Mouse (Mus musculus) cerebellum, postnatal 25 days (tissue): Measurements from ENCODE around the gene Wwtr1.
A peak's percentile ranks its signal among the peaks of the same experiment; 100 is the strongest.

Source experiments
- DNase-seq, 2 experiments: peaks; one replicate each; pipeline ENCODE4 v3.0.0; 2021; ENCODE audit warnings: mixed read lengths in 2 of 2

Gene Wwtr1

GRCm38 (mm10) chr3:57511816-57512586 lies 63.7 kb downstream of the Wwtr1 start:
- DNase-seq = no peak

- DNase-seq = no peak
Observed at GRCm38 (mm10) chr3:57509945-57510675, 65.6 kb downstream of the Wwtr1 start.

- peak; percentile 23 to 56 for DNase-seq
Observed at GRCm38 (mm10) chr3:57505991-57506390, 69.7 kb downstream of the Wwtr1 start.

DNA sequence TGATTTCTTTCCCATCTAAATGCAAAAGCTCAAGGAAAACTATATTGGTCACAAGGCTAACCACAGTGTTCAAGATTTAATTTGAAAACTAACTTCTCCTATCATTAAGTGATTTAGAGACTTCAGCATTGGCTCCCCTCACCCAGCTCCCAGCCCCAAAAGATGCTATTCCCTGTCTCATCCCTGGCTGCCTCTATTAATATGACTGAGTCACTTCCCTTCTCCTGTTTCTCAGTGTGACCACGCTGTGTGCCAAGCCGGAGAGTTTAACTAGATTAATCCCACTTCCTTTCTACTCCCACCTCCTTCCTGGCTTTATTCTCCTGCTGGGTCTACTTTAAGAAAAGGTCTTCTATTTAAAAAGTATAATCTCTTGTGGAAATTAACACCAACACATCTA lies 71.0 kb downstream of the Wwtr1 start:
- DNase-seq = no peak

GRCm38 (mm10) chr3:57501596-57502220 lies 74.0 kb downstream of the Wwtr1 start:
- DNase-seq = no peak

- no peak for DNase-seq
Observed at GRCm38 (mm10) chr3:57500846-57501245, 74.9 kb downstream of the Wwtr1 start.

GRCm38 (mm10) chr3:57497791-57498190 lies 77.9 kb downstream of the Wwtr1 start:
- no peak for DNase-seq

- DNase-seq = no peak
Observed at GRCm38 (mm10) chr3:57496428-57496827, 79.3 kb downstream of the Wwtr1 start.

- no peak for DNase-seq
Observed at GRCm38 (mm10) chr3:57487455-57488153, 88.1 kb downstream of the Wwtr1 start.

DNA sequence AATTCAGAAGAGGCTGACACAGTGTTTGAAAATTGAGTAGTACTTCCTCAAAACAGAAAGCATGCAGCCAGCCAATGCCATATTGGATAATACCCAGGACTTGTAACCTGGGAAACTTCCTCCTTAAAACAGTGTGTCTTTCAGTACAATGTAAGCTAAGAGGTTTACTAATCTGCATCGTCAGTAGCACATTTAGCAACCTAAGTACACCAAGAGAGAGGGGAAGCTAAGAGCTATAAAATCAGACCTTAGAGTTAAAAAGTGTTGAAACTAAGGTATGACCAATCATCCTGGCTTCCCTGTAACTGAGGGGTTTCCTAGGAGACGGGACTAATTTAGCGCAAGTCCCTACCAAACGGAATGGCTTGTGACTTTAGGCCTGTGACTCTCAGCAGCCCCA lies 89.6 kb downstream of the Wwtr1 start:
- no peak for DNase-seq

DNA sequence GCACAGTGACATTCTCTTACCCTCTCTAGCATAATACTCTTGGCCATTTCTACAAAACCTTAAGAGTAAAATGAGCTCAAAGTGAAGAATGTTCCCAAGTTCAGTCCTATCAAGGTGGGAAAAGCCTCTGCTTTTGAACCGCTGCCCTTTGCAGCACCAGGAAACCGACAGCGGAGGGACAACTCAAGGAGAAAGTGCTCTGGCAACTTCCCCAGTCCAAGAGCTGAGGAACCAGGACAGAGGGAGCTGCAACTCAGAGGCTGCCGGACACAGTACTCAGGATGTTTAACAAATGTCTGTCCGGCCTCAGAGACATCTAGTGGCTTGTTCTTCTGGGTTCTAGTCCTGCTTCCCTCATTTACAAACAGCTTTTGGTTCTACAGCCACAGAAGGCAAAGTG lies 93.7 kb downstream of the Wwtr1 start:
- DNase-seq = no peak

DNA sequence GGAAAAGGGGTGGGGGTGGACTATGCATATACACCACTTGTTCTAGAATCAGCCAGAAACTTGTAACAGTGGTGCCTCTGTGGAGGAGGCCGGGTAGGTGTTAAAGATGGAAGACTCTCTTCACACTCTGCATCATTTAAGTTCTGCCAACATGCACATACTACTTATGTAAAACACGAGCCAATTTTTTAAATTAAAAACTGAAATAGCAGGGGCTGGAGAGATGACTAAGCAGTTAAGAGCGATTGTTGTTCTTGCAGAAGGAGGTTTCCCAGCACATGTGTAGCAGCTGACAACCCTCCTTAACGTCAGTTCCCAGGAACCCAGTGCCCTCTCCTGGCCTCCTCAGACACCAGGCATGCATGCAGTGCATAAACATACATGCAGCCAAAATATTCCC lies 95.1 kb downstream of the Wwtr1 start:
- DNase-seq = no peak

DNA sequence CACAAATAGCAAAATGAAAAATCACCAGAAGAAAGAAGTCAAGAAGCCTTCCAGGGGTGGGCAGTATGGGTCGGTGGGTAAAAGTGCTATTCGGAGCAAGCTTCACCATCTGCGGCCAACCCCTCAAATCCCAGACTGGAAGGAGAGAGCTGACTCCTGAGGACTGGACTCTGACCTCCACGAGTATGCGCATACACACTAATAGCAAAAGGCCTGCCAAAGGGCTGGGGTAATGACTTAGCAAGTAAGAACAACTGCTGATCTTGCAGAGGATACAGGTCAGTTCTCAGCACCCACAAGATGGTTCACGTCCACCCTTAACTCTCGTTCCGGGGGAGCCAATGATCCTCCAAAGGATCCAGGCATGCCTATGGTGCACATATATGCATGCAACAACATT lies 101.3 kb downstream of the Wwtr1 start:
- DNase-seq = no peak

DNA sequence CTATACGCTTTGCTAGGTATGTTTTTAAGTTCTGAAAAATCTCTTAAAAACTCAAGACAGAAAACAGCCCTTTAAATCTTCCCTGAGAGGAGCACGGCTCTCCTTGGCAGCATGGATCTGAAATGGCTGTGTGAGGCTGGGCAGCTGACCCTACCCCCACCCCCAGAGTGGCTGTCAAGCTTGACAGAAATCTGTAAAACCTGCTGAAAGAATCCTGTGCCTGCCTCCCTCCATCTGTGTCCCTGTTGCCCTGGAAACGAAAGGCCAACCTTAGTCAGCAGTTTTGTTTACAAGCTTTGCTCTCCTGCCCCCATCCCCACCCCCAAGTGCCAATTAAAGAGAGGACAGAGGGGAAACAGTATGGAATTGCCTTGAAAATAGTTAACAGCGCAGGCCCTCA lies 103.3 kb downstream of the Wwtr1 start:
- DNase-seq = no peak

GRCm38 (mm10) chr3:57470981-57471601 lies 104.6 kb downstream of the Wwtr1 start:
- peak; percentile 9 to 31 for DNase-seq

GRCm38 (mm10) chr3:57470326-57470725 lies 105.4 kb downstream of the Wwtr1 start:
- peak in 1 of 2 experiments; percentile 25 for DNase-seq

- DNase-seq = no peak
Observed at GRCm38 (mm10) chr3:57469325-57469724, 106.4 kb downstream of the Wwtr1 start.

- DNase-seq = no peak
Observed at GRCm38 (mm10) chr3:57466289-57466688, 109.4 kb downstream of the Wwtr1 start.

DNA sequence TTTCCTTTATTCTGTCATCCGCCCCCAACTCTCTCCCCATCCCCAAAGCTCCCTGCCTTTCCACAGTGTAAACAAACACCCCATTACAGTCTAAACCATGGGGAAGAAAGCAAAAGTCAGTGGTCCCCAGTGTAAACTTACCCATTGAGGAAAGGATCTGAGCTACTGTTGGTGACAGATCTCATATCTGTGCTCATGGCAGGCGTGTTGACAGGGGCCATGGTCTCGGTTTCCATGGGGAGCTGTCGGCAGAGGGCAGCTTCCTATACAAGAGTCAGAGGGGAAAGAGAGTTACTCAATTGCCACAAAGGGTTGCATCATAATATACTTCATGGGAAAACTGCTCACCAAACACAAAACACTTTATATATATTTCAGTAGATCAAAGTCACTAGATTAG lies 112.4 kb downstream of the Wwtr1 start:
- DNase-seq = no peak

DNA sequence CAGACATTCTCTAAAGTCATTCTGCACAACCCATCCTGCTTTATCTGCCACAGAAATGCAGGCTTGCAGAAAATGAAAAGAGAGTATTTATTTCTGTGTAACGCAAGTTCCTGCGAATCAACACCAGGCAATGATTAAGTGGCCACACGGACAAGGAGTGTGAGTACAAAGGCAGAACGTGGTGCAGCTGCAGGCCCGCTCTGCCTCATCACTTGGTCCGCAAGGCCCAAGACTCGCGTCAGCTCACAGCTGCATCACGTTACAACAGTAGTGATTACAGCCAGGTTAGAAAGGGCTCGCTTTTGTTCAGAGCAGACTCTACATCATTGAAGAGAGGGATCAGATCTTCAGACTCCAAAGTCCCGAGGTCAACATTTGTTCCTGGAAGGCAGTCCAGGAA lies 117.1 kb downstream of the Wwtr1 start:
- DNase-seq = no peak

DNA sequence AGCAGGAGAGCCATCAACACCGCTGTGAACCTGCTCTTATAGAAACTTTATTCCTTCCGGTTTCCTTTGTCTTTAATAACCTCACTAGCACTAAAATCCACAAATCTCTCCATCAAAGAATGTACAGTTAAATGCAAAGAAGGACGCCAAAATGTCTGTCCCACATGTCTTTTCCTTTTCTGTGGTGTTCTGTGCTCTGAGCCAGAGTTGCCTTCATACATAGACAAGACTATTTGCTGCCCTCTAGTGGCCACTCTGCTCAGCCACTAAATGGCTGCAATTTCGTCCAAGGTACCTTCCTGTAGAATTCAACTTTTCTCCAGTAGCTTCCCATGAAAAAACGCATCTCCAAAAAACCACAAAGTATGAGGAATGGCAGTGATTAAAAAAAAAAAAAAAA lies 127.3 kb downstream of the Wwtr1 start:
- peak; percentile 51 to 79 for DNase-seq

- no peak for DNase-seq
Observed at GRCm38 (mm10) chr3:57447889-57448288, 127.8 kb downstream of the Wwtr1 start.

- peak in 1 of 2 experiments; percentile 7 for DNase-seq
Observed at GRCm38 (mm10) chr3:57445706-57446105, 130.0 kb downstream of the Wwtr1 start.
